ENCODE assay signal across 8 mouse cellular contexts in genomic region chr9:21236991-21237367, GRCm38 (mm10). TPM values are rescaled to one million over a fixed set of nuclear protein-coding genes. Genes with fewer than 3 reads are reported as not detected.
DNase-seq lines count a peak whose midpoint lies in the region; ATAC-seq lines count a peak whose summit lies in the region.

No protein-coding gene starts in this region.

- H3K27ac ChIP-seq in neural tube, embryonic 11.5 days (ENCODE audit: low read depth, low read length), result no peak overlapping the region
- peak overlapping the region; percentile 95 for H3K27ac ChIP-seq in limb, embryonic 15.5 days
- H3K27ac ChIP-seq in stomach, embryonic 15.5 days, result peak overlapping the region; percentile 93; the same call in 1 of the 2 replicates

- peaks cover 11% of the 10 kb centered on the region for H3K36me3 ChIP-seq in neural tube, embryonic 11.5 days (ENCODE audit: control insufficient read depth, insufficient read depth, low read length)
- peaks cover 41% of the 10 kb centered on the region for H3K36me3 ChIP-seq in limb, embryonic 15.5 days
- H3K36me3 ChIP-seq in stomach, embryonic 15.5 days, result peaks cover 10% of the 10 kb centered on the region; the same call in 1 of the 2 replicates

- peak overlapping the region; percentile 71 for H3K4me2 ChIP-seq in neural tube, embryonic 11.5 days (ENCODE audit: low read depth)
- H3K4me2 ChIP-seq in limb, embryonic 15.5 days, result peak overlapping the region; percentile 67
- peak overlapping the region; percentile 69 for H3K4me2 ChIP-seq in stomach, embryonic 15.5 days

- peak; percentile 48 for DNase-seq in cerebellum, adult 9-11 months
- no peak for DNase-seq in cerebellum, postnatal 4 days (ENCODE audit: low spot score in 2 of 2)
- no peak for DNase-seq in neural tube, embryonic 11.5 days (ENCODE audit: low spot score)
- DNase-seq in neural tube, embryonic 10.5 days (ENCODE audit: extremely low spot score, low spot score), result no peak
- DNase-seq in adrenal gland, adult 8-10 months, result no peak
- no peak for DNase-seq in frontal cortex, postnatal 14 days (ENCODE audit: low spot score in 2 of 2)

- H3K4me3 ChIP-seq in neural tube, embryonic 11.5 days (ENCODE audit: low read depth, low read length), result no peak overlapping the region
- peak overlapping the region; percentile 73 for H3K4me3 ChIP-seq in limb, embryonic 15.5 days
- H3K4me3 ChIP-seq in stomach, embryonic 15.5 days (replicated peaks), result peak overlapping the region; percentile 78; the same call in 1 of the 2 replicates

- no peak overlapping the region for H3K9ac ChIP-seq in neural tube, embryonic 11.5 days (ENCODE audit: low read length)
- peak overlapping the region; percentile 89; the same call in 1 of the 2 replicates for H3K9ac ChIP-seq in limb, embryonic 15.5 days
- H3K9ac ChIP-seq in stomach, embryonic 15.5 days, result 0 out of 2 replicates have a peak overlapping the region, but pooled peaks have one; percentile 94

- peaks cover 8% of the 10 kb centered on the region; the same call in 1 of the 2 replicates for H3K4me1 ChIP-seq in neural tube, embryonic 11.5 days (ENCODE audit: control insufficient read depth, insufficient read depth, low read length)
- peaks cover 24% of the 10 kb centered on the region for H3K4me1 ChIP-seq in limb, embryonic 15.5 days
- H3K4me1 ChIP-seq in stomach, embryonic 15.5 days, result peaks cover 16% of the 10 kb centered on the region

- 88% methylated on average over 25 of the region's 25 CpGs for WGBS in neural tube, embryonic 11.5 days
- 82% methylated on average over 25 of the region's 25 CpGs for WGBS in limb, embryonic 15.5 days
- 81% methylated on average over 25 of the region's 25 CpGs for WGBS in stomach, embryonic 15.5 days

- H3K27me3 ChIP-seq in neural tube, embryonic 11.5 days (ENCODE audit: control insufficient read depth, insufficient read depth, low read length), result no peaks in the 10 kb centered on the region
- peaks cover 6% of the 10 kb centered on the region; the same call in 1 of the 2 replicates for H3K27me3 ChIP-seq in limb, embryonic 15.5 days
- no peaks in the 10 kb centered on the region; the same call in 1 of the 2 replicates for H3K27me3 ChIP-seq in stomach, embryonic 15.5 days (replicated peaks)

- ATAC-seq in neural tube, embryonic 11.5 days (ENCODE audit: insufficient read depth, low FRiP score, low TSS enrichment), result no peak
- ATAC-seq in limb, embryonic 15.5 days (ENCODE audit: insufficient number of reproducible peaks, low FRiP score, low TSS enrichment, low read depth), result no peak
- no peak for ATAC-seq in stomach, embryonic 15.5 days (ENCODE audit: insufficient read depth, low FRiP score, low read depth)

- H3K9me3 ChIP-seq in neural tube, embryonic 11.5 days (ENCODE audit: control insufficient read depth, low read length), result no peaks in the 10 kb centered on the region
- H3K9me3 ChIP-seq in limb, embryonic 15.5 days, result no peaks in the 10 kb centered on the region
- no peaks in the 10 kb centered on the region for H3K9me3 ChIP-seq in stomach, embryonic 15.5 days

RNA-seq across cellular contexts. Expression of gene Keap1, which starts 2.2 kb away (rescaled TPM):
- 32.3 and 34.1 TPM in 2 replicates for polyA plus RNA-seq in neural tube, embryonic 11.5 days (2014; fragmentation: Nextera tagmentation; extraction: Ambion mirVana)
- 77.7 and 78.6 TPM in 2 replicates for polyA plus RNA-seq in limb, embryonic 15.5 days (2015; fragmentation: Nextera tagmentation; extraction: Ambion mirVana)
- 61.1 and 61.6 TPM in 2 replicates for polyA plus RNA-seq in stomach, embryonic 15.5 days (2015; fragmentation: Nextera tagmentation; extraction: Ambion mirVana)
- 10 to 100 TPM; 50.7 to 62.6 (median 57.4) TPM for total RNA-seq in adrenal gland, adult 8-10 months (2022)

RNA-seq across cellular contexts. Expression of gene S1pr5, which starts 11.3 kb away (rescaled TPM):
- 0.73 and 1.7 TPM in 2 replicates for polyA plus RNA-seq in neural tube, embryonic 11.5 days (2014; fragmentation: Nextera tagmentation; extraction: Ambion mirVana)
- 6.2 and 6.3 TPM in 2 replicates for polyA plus RNA-seq in limb, embryonic 15.5 days (2015; fragmentation: Nextera tagmentation; extraction: Ambion mirVana)
- polyA plus RNA-seq in stomach, embryonic 15.5 days (2015; fragmentation: Nextera tagmentation; extraction: Ambion mirVana), result 0.93 and 1.6 TPM in 2 replicates
- under 1 TPM; 0.27 to 0.75 (median 0.46) TPM for total RNA-seq in adrenal gland, adult 8-10 months (2022)

RNA-seq across cellular contexts. Expression of gene Atg4d, which starts 28.1 kb away (rescaled TPM):
- polyA plus RNA-seq in neural tube, embryonic 11.5 days (2014; fragmentation: Nextera tagmentation; extraction: Ambion mirVana), result 47.2 and 55.1 TPM in 2 replicates
- polyA plus RNA-seq in limb, embryonic 15.5 days (2015; fragmentation: Nextera tagmentation; extraction: Ambion mirVana), result 40.8 and 44.2 TPM in 2 replicates
- polyA plus RNA-seq in stomach, embryonic 15.5 days (2015; fragmentation: Nextera tagmentation; extraction: Ambion mirVana), result 49.9 and 51.3 TPM in 2 replicates
- 10 to 100 TPM; 38.7 to 47.3 (median 40.8) TPM for total RNA-seq in adrenal gland, adult 8-10 months (2022)

RNA-seq across cellular contexts. Expression of gene Kri1, which starts 50.8 kb away (rescaled TPM):
- 15.0 and 15.5 TPM in 2 replicates for polyA plus RNA-seq in neural tube, embryonic 11.5 days (2014; fragmentation: Nextera tagmentation; extraction: Ambion mirVana)
- polyA plus RNA-seq in limb, embryonic 15.5 days (2015; fragmentation: Nextera tagmentation; extraction: Ambion mirVana), result 13.1 and 18.4 TPM in 2 replicates
- 14.4 and 14.5 TPM in 2 replicates for polyA plus RNA-seq in stomach, embryonic 15.5 days (2015; fragmentation: Nextera tagmentation; extraction: Ambion mirVana)
- total RNA-seq in adrenal gland, adult 8-10 months (2022), result 10 to 100 TPM; 33.0 to 52.0 (median 41.8) TPM

RNA-seq across cellular contexts. Expression of gene Cdkn2d, which starts 54.2 kb away (rescaled TPM):
- polyA plus RNA-seq in neural tube, embryonic 11.5 days (2014; fragmentation: Nextera tagmentation; extraction: Ambion mirVana), result 79.4 and 87.1 TPM in 2 replicates
- polyA plus RNA-seq in limb, embryonic 15.5 days (2015; fragmentation: Nextera tagmentation; extraction: Ambion mirVana), result 55.3 and 60.1 TPM in 2 replicates
- 44.4 and 50.0 TPM in 2 replicates for polyA plus RNA-seq in stomach, embryonic 15.5 days (2015; fragmentation: Nextera tagmentation; extraction: Ambion mirVana)
- total RNA-seq in adrenal gland, adult 8-10 months (2022), result 10 to 100 TPM; 11.9 to 24.1 (median 18.5) TPM
